In the genomic region with DNA sequence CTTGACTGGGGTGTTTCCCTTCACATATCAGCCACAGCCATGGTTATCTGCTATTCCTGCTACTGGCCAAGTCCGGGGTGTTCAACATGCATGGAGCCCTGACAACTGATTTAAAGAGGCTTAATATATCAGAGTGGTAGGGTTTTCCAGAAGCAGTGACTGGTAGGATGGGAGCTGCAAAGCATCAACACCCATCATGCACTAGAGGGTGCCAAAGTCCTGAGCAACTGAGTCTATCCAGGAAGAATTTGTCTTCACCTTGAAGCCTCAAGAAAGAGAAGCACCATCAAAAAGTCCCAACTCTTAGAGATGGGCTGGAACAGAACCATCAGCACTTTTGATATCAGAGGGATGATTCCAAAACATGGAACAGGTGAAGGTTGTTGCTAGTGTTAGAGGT, we compare ENCODE assay signal across 8 mouse cellular contexts.
DNase-seq lines count a peak whose midpoint lies in the region; ATAC-seq and TF ChIP-seq lines count a peak whose summit lies in the region.

No protein-coding gene starts in this region.

- no peak overlapping the region for H3K4me2 ChIP-seq in midbrain, postnatal 0 days (ENCODE audit: low read depth, low read length, poor library complexity, severe bottlenecking)

- 50% methylated on average over 1 of the region's 1 CpGs for WGBS in heart, embryonic 10.5 days
- WGBS in midbrain, postnatal 0 days = 67% methylated on average over 1 of the region's 1 CpGs

- TF ChIP-seq CTCF in midbrain, postnatal 0 days (IDR thresholded peaks at IDR 0.05) = peak; percentile 81

- no peaks in the 10 kb centered on the region for H3K4me1 ChIP-seq in heart, embryonic 10.5 days
- H3K4me1 ChIP-seq in midbrain, postnatal 0 days (ENCODE audit: insufficient read depth, low read length) = no peaks in the 10 kb centered on the region

- DNase-seq in heart, postnatal 10 days = peak; percentile 34 to 61
- no peak for DNase-seq in heart, embryonic 10.5 days (ENCODE audit: low spot score)
- peak; percentile 71 for DNase-seq in 416B (ENCODE audit: low read depth)
- peak; percentile 15 for DNase-seq in R1 (ENCODE audit: low read depth, low spot score)
- DNase-seq in kidney, postnatal 14 days = peak; percentile 23
- DNase-seq in midbrain, postnatal 0 days (ENCODE audit: low spot score) = peak; percentile 87
- DNase-seq in ovary, adult 18-20 months (ENCODE audit: low spot score) = no peak

- peak; percentile 90 for ATAC-seq in common myeloid progenitor, adult 5-6 weeks (replicated peaks; ENCODE audit: low read depth, poor library complexity, severe bottlenecking)
- no peak for ATAC-seq in midbrain, postnatal 0 days (ENCODE audit: low FRiP score)

- no peaks in the 10 kb centered on the region for H3K27me3 ChIP-seq in heart, embryonic 10.5 days (ENCODE audit: insufficient read depth, poor library complexity, severe bottlenecking)
- H3K27me3 ChIP-seq in midbrain, postnatal 0 days (ENCODE audit: insufficient read depth, low read length) = no peaks in the 10 kb centered on the region

- H3K9ac ChIP-seq in midbrain, postnatal 0 days (replicated peaks; ENCODE audit: low read length, poor library complexity, severe bottlenecking) = no peak overlapping the region

- H3K36me3 ChIP-seq in heart, embryonic 10.5 days = no peaks in the 10 kb centered on the region
- H3K36me3 ChIP-seq in midbrain, postnatal 0 days (ENCODE audit: insufficient read depth, low read length) = no peaks in the 10 kb centered on the region

- no peaks in the 10 kb centered on the region for H3K9me3 ChIP-seq in heart, embryonic 10.5 days
- no peaks in the 10 kb centered on the region for H3K9me3 ChIP-seq in midbrain, postnatal 0 days (ENCODE audit: low read length)

- H3K4me3 ChIP-seq in heart, embryonic 10.5 days = no peak overlapping the region
- no peak overlapping the region for H3K4me3 ChIP-seq in midbrain, postnatal 0 days (ENCODE audit: low read depth, low read length)

- intact Hi-C loops in heart, postnatal 10 days (cut with DNase I) = loop anchor here (1.0 to 5.0 kb wide), 4 partner anchors 100 to 430 kb away; a partner anchor contains a TSS

- H3K27ac ChIP-seq in heart, embryonic 10.5 days = no peak overlapping the region
- no peak overlapping the region for H3K27ac ChIP-seq in midbrain, postnatal 0 days (ENCODE audit: low read depth, low read length)

Comparison
In these comparisons a context has a peak if more than half of its experiments do, and no peak if none do; other contexts are left out.
1. DNase-seq: peak in heart, postnatal 10 days (2 of 2), 416B (single experiment), R1 (single experiment), kidney, postnatal 14 days (single experiment) and midbrain, postnatal 0 days (single experiment); none in heart, embryonic 10.5 days (single experiment) and ovary, adult 18-20 months (single experiment).